Mouse (Mus musculus) lung, postnatal 0 days (tissue): Measurements from ENCODE around the gene Celf2. TPM values are rescaled to one million over a fixed set of nuclear protein-coding genes. Genes with fewer than 3 reads are reported as not detected.

Experiments
- ATAC-seq: fragments of 200-750 bp; cut with Nextera tagmentation; 2 replicates; pipeline ENCODE4 v1.8.0; 2017; ENCODE audit warnings: moderate library complexity
- DNase-seq: peaks from one replicate; pipeline ENCODE4 v3.0.0-alpha.2; 2016; ENCODE audit warnings: low spot score
- H3K27ac ChIP-seq: fragments of 300-500 bp; sonication (generic); 2 replicates; pipeline ENCODE4 v1.5.1; 2014; ENCODE audit warnings: antibody characterized with exemption, mild to moderate bottlenecking, low read length, mixed read lengths
- H3K27me3 ChIP-seq: fragments of 300-500 bp; sonication (generic); replicated peaks from 2 replicates; pipeline ENCODE4 v1.6.1; 2014; ENCODE audit warnings: low read length, mixed read lengths; ENCODE audit not compliant: insufficient read depth
- H3K36me3 ChIP-seq: fragments of 300-500 bp; sonication (generic); 2 replicates; pipeline ENCODE4 v1.6.1; 2014; ENCODE audit warnings: low read length, mixed read lengths; ENCODE audit not compliant: insufficient read depth
- H3K4me1 ChIP-seq: fragments of 300-500 bp; sonication (generic); 2 replicates; pipeline ENCODE4 v1.6.1; 2014; ENCODE audit warnings: antibody characterized with exemption, low read depth, low read length, mixed read lengths; ENCODE audit not compliant: insufficient read depth
- H3K4me2 ChIP-seq: fragments of 300-500 bp; sonication (generic); replicated peaks from 2 replicates; pipeline ENCODE4 v1.6.1; 2014; ENCODE audit warnings: low read depth, mild to moderate bottlenecking, low read length, moderate library complexity, mixed read lengths
- H3K4me3 ChIP-seq: fragments of 300-500 bp; sonication (generic); 2 replicates; pipeline ENCODE4 v1.5.1; 2014; ENCODE audit warnings: low read depth, low read length
- H3K9ac ChIP-seq: fragments of 300-500 bp; sonication (generic); replicated peaks from 2 replicates; pipeline ENCODE4 v1.6.1; 2014; ENCODE audit warnings: low read depth, mild to moderate bottlenecking
- H3K9me3 ChIP-seq: fragments of 300-500 bp; sonication (generic); 2 replicates; pipeline ENCODE4 v1.6.1; 2016; ENCODE audit warnings: low read length, mixed read lengths
- CTCF ChIP-seq: IDR thresholded peaks from 2 replicates; pipeline ENCODE4 v1.5.1; 2016; ENCODE audit warnings: antibody characterized with exemption, mild to moderate bottlenecking
- EP300 ChIP-seq: IDR thresholded peaks from 2 replicates; pipeline ENCODE4 v1.6.1; 2016; ENCODE audit warnings: antibody characterized with exemption, mild to moderate bottlenecking, control low read depth
- WGBS: fragments of 180-500 bp; shearing (Covaris S2); extraction: QIAGEN DNeasy Blood & Tissue Kit; methylation state at CpG from one replicate; pipeline ENCODE4 v1.1.7; 2014; 5-methylcytosine and 5-hydroxymethylcytosine counted together
- polyA plus RNA-seq: library from polyadenylated mRNA; unstranded; fragments of >200 nt; fragmentation: Nextera tagmentation; extraction: Ambion mirVana; gene quantifications from 2 replicates; pipeline ENCODE4 v1.2.1, GENCODE M21; 2015

Celf2 gene
- polyA plus RNA-seq, 1 experiment from 2014 or later: 49.6 TPM

GRCm38 (mm10) chr2:7115801-7116200, 393.6 kb downstream of the Celf2 start:
- no peak for TF ChIP-seq CTCF
- no peak for TF ChIP-seq EP300
- Histone ChIP-seq H3K27me3 (no peaks in the 10 kb centered on the region), H3K9me3 (no peaks in the 10 kb centered on the region), H3K4me2 (no peak overlapping the region), H3K27ac (no peak overlapping the region), H3K9ac (no peak overlapping the region), H3K36me3 (no peaks in the 10 kb centered on the region), H3K4me1 (no peaks in the 10 kb centered on the region), H3K4me3 (no peak overlapping the region)
- ATAC-seq (peak; percentile 35; the same call in 1 of the 2 replicates), DNase-seq (no peak)
- WGBS: 34% methylated on average over 2 of the region's 2 CpGs

GRCm38 (mm10) chr2:7115161-7115560, 394.2 kb downstream of the Celf2 start:
- Histone ChIP-seq H3K27me3 (no peaks in the 10 kb centered on the region), H3K4me3 (no peak overlapping the region), H3K36me3 (no peaks in the 10 kb centered on the region), H3K27ac (no peak overlapping the region), H3K9ac (no peak overlapping the region), H3K9me3 (no peaks in the 10 kb centered on the region), H3K4me1 (no peaks in the 10 kb centered on the region), H3K4me2 (no peak overlapping the region)
- no peak for ATAC-seq
- WGBS: 85% methylated on average over 3 of the region's 3 CpGs
- no peak for TF ChIP-seq CTCF
- DNase-seq: no peak

- TF ChIP-seq EP300 (no peak), CTCF (no peak)
- H3K4me3 ChIP-seq: no peak overlapping the region
- 75% methylated on average over 4 of the region's 4 CpGs for WGBS
- no peak overlapping the region for H3K27ac ChIP-seq
- no peaks in the 10 kb centered on the region for H3K36me3 ChIP-seq
- H3K4me2 ChIP-seq: no peak overlapping the region
- no peaks in the 10 kb centered on the region for H3K9me3 ChIP-seq
- H3K27me3 ChIP-seq: no peaks in the 10 kb centered on the region
- DNase-seq (peak; percentile 46), ATAC-seq (peak; percentile 63)
- H3K9ac ChIP-seq: no peak overlapping the region
- no peaks in the 10 kb centered on the region for H3K4me1 ChIP-seq
Observed at GRCm38 (mm10) chr2:7113738-7114137, 395.6 kb downstream of the Celf2 start.

GRCm38 (mm10) chr2:7112156-7112813, 397.1 kb downstream of the Celf2 start:
- Histone ChIP-seq H3K4me1 (no peaks in the 10 kb centered on the region), H3K27me3 (no peaks in the 10 kb centered on the region), H3K4me3 (no peak overlapping the region), H3K4me2 (no peak overlapping the region), H3K36me3 (no peaks in the 10 kb centered on the region), H3K27ac (no peak overlapping the region), H3K9ac (no peak overlapping the region), H3K9me3 (no peaks in the 10 kb centered on the region)
- ATAC-seq (no peak), DNase-seq (no peak)
- TF ChIP-seq CTCF: no peak
- TF ChIP-seq EP300: no peak
- 62% methylated on average over 4 of the region's 4 CpGs for WGBS

GRCm38 (mm10) chr2:7093414-7093813, 415.9 kb downstream of the Celf2 start:
- Histone ChIP-seq H3K36me3 (no peaks in the 10 kb centered on the region), H3K27ac (no peak overlapping the region), H3K9ac (no peak overlapping the region), H3K4me3 (no peak overlapping the region), H3K9me3 (no peaks in the 10 kb centered on the region), H3K27me3 (no peaks in the 10 kb centered on the region), H3K4me1 (peaks cover 2% of the 10 kb centered on the region; the same call in 1 of the 2 replicates), H3K4me2 (no peak overlapping the region)
- WGBS: 48% methylated on average over 3 of the region's 3 CpGs
- DNase-seq (no peak), ATAC-seq (no peak)
- TF ChIP-seq EP300 (no peak), CTCF (no peak)

GRCm38 (mm10) chr2:7092641-7093040, 416.7 kb downstream of the Celf2 start:
- no peak overlapping the region for H3K9ac ChIP-seq
- H3K27ac ChIP-seq: no peak overlapping the region
- no peaks in the 10 kb centered on the region for H3K9me3 ChIP-seq
- H3K4me1 ChIP-seq: peaks cover 3% of the 10 kb centered on the region; the same call in 1 of the 2 replicates
- DNase-seq (no peak), ATAC-seq (no peak)
- TF ChIP-seq CTCF (peak; percentile 5; the same call in 1 of the 2 replicates), EP300 (no peak)
- 91% methylated on average over 5 of the region's 5 CpGs for WGBS
- no peaks in the 10 kb centered on the region for H3K36me3 ChIP-seq
- H3K4me3 ChIP-seq: no peak overlapping the region
- H3K27me3 ChIP-seq: no peaks in the 10 kb centered on the region
- H3K4me2 ChIP-seq: no peak overlapping the region

- no peaks in the 10 kb centered on the region for H3K27me3 ChIP-seq
- WGBS: 29% methylated on average over 1 of the region's 1 CpGs
- ATAC-seq: no peak
Observed at GRCm38 (mm10) chr2:7090496-7090895, 418.9 kb downstream of the Celf2 start.

More at GRCm38 (mm10) chr2:7090496-7090895, 418.9 kb downstream of the Celf2 start:
- Histone ChIP-seq H3K36me3 (no peaks in the 10 kb centered on the region), H3K27ac (no peak overlapping the region), H3K9ac (no peak overlapping the region), H3K4me3 (no peak overlapping the region), H3K9me3 (no peaks in the 10 kb centered on the region), H3K4me2 (no peak overlapping the region), H3K4me1 (peaks cover 3% of the 10 kb centered on the region; the same call in 1 of the 2 replicates)
- DNase-seq: no peak
- TF ChIP-seq EP300: no peak
- no peak for TF ChIP-seq CTCF
